Mouse (Mus musculus) mouse embryonic stem cell (cell line): ENCODE data around the gene Ep400.

ENCODE experiments used
- in situ Hi-C, 2 experiments: fragments of 300-500 bp; cut with MboI; formaldehyde crosslinking; loops; 1 replicate in 1 of 2; 3 replicates in 1 of 2; pipeline ENCODE4 v1.14.3; 2019 to 2020; ENCODE audit warnings: low sequenced_read_pairs in 2 of 2, low pct_unique_long_range_greater_than_20kb in 1 of 2, mixed read lengths in 1 of 2; ENCODE audit not compliant: unreplicated experiment in 1 of 2

The Ep400 gene

GRCm38 (mm10) chr5:110770448-110771158 lies at the start of gene Ep400:
Ep400 (minus strand) TSS chr5:110770717.
- in situ Hi-C loops: no loop called here

- in situ Hi-C loops: no loop called here
Measured at GRCm38 (mm10) chr5:110809667-110810325, 39.3 kb upstream of the Ep400 start, which contains the start of gene Ulk1. Ulk1 (minus strand) TSS chr5:110810097.

GRCm38 (mm10) chr5:110808821-110809666 lies 38.5 kb upstream of the Ep400 start:
- in situ Hi-C loops: no loop called here

DNA sequence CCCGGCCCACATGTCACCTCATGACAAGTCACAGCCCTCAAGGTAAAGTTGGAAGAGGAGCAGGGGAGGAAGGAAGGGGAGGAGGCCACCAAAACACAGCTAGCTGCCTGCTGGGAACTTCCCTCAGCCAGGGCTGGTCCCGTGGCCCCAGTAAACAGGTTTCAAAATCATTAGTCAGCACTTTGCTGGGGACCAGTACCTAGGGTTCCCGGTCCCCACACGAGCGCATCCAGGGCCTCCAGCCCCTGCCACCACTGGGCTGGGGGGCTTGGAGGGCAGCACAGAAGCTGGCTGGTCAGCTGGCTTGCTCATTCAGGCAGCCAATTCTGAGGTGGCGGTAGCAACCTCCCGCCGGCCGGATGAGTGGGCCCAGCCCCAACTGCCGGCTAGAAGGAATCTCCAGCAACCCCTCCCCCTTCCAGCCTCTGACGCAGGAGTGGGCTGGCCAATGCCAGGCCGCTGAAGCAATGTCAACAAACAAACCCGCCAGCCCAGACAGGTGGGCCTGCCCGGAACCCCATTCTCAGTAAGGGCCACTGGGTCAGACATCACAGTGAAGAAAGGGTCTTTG lies 37.6 kb upstream of the Ep400 start:
- in situ Hi-C loops: no loop called here

DNA sequence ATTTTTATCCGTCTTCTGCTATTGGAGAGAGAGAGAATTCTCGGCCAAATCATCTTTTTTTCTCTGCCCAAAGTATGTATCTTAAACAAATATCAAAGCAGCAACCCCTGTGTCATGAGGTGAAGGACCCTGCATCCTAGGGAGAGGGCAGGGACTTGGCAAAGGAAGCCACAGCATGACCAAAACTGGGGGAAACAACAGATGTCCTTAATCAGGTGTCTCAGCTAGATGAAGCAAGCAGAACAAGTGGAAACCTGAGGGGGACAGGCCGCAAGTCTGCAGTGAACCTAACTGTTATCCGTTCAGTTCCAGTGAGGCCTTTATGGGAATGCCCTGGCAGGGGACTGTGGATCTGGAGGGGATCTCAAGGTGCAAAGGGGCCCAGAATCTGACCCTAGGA lies 36.9 kb upstream of the Ep400 start:
- in situ Hi-C loops: no loop called here

GRCm38 (mm10) chr5:110806676-110807075 lies 36.2 kb upstream of the Ep400 start:
- in situ Hi-C loops: no loop called here

GRCm38 (mm10) chr5:110806154-110806553 lies 35.6 kb upstream of the Ep400 start:
- in situ Hi-C loops: no loop called here

DNA sequence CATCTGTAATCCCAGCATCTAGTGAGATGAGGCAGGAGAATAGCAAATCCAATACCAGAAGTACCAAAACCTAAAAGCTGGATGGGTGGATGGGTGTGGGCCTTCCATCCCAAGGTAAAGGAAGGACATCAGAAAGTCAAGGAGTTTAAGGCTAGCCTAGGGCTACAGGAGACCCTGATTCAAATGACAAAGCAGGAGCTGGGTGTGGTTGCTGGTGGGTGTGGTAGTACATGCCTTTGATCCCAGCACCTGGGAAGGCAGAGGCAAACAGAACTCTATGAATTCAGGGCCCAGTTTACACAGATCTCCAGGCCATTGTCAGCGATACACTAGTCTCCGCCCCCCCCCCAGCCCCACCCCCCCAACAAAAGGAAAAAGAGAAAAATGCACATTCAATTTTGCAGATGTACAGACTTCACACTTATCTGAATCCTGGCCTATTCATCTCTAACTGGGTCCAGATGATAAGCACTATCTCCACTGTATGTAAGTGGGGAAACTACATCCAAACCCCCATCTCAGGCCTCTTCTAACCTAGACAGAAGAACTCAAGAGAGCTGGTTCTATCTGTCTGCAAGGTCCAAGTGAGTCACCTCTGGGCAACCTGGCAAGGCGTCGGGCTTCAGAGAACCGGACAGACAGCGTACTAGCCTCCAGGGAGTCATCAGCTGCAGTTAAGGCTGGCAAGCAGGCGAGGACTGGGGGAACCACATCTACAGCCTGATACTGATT lies 33.7 kb upstream of the Ep400 start:
- in situ Hi-C loops: no loop called here

- in situ Hi-C loops: no loop called here
Measured at GRCm38 (mm10) chr5:110802809-110803208, 32.3 kb upstream of the Ep400 start.

DNA sequence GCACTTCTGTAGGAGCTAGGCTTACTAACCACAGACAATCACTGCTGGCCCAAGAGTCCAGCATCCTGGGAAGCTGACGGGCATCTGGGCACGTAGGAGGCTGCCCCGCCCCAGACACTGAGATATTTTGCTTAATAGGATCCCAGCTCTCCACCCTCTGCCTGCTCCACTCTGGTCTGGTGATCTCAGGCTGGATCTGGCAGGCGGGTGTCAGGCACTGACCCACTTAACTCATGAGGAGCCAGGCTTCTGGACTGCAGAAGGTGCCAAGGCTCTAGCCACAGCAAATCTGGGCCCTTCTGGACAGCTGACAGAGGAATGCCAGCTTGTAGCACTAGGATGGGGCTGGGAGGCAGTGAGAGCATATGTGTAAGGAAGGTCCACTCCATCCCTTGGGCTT lies 31.7 kb upstream of the Ep400 start:
- in situ Hi-C loops: no loop called here

- in situ Hi-C loops: no loop called here
Measured at GRCm38 (mm10) chr5:110801036-110801624, 30.6 kb upstream of the Ep400 start.

GRCm38 (mm10) chr5:110797696-110798095 lies 27.2 kb upstream of the Ep400 start:
- in situ Hi-C loops: no loop called here

- in situ Hi-C loops: no loop called here
Measured at GRCm38 (mm10) chr5:110794363-110794762, 23.8 kb upstream of the Ep400 start.

DNA sequence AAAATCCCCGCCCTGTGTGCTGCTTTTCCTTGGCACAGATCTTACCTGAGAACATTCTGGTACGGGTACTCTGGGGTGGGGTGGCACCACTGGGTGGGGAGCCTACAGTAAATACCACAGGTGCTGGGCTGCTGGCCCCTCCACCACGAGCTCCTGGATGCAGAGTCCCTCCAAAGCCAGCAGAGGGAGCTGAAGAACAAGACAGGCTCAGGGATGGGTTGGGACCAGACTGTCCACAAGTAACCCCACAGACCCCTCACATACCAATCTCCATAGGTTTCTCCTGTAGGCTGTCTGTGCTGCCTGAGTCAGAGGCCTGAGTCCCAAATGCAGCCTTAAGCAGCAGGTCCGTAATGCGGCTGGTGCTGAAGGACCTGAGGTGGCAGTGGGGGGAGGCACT lies 18.2 kb upstream of the Ep400 start:
- in situ Hi-C loops: no loop called here

GRCm38 (mm10) chr5:110786081-110786835 lies 15.7 kb upstream of the Ep400 start:
- in situ Hi-C loops: no loop called here

GRCm38 (mm10) chr5:110783150-110783549 lies 12.6 kb upstream of the Ep400 start:
- in situ Hi-C loops: no loop called here

- in situ Hi-C loops: no loop called here
Measured at GRCm38 (mm10) chr5:110781529-110782238, 11.2 kb upstream of the Ep400 start.
